Mouse (Mus musculus): Measurements from ENCODE around the gene Atp8a2. TPM values are rescaled to one million over a fixed set of nuclear protein-coding genes. Genes with fewer than 3 reads are reported as not detected.
"Not testable (repeated sequence)": the region's sequence is repeated elsewhere in the genome, so short reads cannot be mapped to it uniquely, and the experiment has no call there.

Atp8a2 gene
- polyA plus RNA-seq, 1 experiment, result 16.1 TPM

DNA sequence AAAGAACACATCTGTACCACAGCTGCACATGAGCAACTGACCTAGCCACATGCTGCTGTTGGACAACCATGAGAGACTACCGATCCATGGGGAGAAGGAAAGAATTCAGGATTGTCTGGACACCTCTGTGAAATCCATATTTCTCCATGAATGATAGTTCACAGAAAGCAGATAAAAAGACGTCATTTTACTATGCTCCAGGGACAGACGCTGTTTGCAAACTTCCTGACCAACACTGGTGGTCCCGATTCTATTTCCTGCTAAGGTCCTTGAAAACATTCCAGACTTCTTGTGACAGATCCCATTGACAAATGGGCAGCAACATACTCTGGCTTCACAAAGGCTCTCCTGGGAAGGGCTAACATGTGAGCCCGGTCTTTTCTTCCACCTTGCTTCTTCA, 331.0 kb downstream of the Atp8a2 start:
- no peak for DNase-seq (ENCODE audit: extremely low spot score in 1 of 2, low spot score in 1 of 2)

DNA sequence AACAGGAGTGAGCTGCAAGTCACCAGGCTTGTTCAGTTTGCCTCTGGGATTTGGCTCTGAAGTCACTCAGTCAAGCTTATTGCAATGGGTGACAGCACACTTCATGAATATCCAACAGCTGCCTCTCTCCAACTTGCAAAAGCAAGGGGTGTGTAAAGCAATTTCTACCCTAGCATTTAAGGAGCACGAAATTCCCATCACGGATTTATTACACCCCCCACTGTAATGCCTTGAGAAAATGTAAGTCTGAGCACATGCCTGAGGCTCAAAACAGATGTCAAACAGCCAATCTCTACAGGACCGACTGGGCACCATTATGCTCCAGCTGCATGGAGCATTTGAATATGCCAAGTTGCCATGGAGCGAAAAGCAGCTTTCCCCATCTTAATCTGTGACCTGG, 334.6 kb downstream of the Atp8a2 start:
- no peak for DNase-seq (ENCODE audit: extremely low spot score in 1 of 2, low spot score in 1 of 2)

DNA sequence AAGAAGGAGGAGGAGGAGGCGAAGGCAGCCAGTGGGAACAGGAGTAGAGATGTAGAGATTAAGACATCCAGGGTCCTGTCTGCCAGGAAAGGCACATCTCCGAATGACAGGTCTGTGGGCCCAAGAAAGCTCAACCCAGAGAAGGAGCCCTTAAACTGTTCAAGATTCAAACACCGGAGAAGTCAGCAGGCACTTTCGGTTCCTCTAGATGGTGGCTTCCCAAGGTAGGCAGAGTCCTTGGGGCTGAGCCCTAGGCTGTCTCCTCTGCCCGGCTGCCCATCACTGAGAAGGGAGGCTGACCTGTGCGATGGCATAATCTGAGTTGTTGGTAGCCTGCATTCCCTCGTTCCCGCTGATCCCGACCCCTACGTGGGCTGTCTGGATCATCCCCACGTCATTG, 337.1 kb downstream of the Atp8a2 start:
- no peak for DNase-seq (ENCODE audit: extremely low spot score in 1 of 2, low spot score in 1 of 2)

DNA sequence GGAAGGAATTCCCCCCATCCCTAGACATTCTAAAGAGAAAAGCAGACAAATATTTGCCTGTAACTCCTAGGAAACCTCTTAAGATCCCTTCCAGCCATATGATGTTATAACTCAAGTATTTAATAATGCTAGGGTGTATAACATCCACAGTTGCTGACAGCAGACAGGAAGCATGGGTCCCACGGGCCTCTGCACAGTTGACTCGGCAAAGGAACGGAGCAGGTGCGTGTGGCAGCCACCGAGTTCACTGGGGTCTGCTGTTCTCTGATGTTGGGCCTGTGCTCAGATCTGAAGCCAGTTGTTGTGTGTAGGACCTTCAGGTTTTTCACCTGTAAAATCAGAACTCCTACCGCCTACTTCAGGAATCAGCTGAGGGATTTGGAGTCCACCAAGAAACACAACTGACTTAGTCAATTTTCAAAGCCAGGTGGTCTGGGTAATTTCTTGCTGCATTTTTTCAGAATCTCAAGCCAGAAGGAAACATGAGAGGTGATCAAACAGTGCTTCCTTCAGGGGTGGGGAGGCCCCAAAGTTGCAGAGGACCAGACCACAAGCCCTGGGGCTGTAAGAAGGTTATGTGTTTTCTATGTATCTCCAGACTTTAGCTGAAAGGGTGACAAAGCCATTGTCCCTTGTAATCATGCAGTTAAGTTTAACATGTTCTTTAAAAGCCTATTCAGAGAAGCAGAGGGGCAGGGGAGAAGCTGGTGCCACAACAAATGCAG, 338.3 kb downstream of the Atp8a2 start:
- no peak for DNase-seq (ENCODE audit: extremely low spot score in 1 of 2, low spot score in 1 of 2)

DNA sequence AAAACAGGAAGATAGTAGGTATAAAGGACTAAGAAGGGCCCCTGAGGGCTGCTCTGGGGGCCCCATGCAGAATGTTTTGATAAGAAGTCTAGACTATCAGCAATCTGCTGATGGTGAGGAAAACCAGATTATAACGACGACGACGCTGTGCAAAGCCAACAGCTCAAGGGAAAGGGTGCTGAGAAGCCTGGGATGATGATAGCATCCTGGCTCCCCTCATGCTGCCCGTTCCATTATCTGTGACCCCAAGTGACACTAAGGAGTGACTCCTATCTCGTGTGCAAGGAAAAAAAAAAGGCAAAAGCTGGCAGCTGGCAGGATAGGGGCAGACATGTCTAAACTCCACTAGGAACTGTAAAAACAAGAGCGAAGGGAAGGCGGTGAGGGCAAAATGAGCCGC, 343.8 kb downstream of the Atp8a2 start:
- DNase-seq (ENCODE audit: extremely low spot score in 1 of 2, low spot score in 1 of 2), result no peak

DNA sequence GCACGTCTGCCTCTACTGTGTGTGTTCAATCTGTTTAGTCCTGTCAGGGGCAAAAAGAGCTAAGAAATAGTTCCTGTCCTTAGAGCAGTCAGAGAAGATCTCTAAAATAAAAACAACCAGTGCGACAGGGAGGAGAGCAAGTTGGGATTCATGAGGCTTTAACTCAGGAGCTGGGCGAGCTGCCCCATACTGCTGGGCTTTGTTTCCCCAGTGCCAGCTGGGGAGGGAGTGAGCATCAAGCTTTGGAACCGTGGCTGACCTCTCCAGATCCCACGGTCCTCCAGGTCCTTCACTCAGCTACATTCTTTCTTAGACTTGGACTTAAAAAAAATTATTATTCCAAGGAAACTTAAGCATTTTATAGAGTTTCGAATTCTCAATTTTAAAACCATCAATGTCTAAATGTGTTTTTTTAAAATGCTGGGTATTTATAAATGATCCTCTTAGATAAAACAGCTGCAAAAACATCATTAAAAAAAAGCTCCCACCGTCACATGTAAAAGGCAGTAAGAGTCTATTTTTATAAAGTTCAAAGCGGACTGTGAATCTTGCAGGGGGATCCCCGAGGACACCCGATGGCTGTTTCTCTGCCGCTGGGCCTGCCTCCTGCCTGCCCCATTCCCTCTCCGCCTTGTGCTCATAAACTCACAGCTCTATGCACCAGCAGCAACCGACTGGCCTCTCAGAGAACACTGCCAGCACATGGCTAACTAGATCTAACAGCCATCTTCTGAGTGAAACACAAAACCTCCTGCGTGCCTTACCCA, 350.2 kb downstream of the Atp8a2 start:
- no peak for DNase-seq (ENCODE audit: extremely low spot score in 1 of 2, low spot score in 1 of 2)

DNA sequence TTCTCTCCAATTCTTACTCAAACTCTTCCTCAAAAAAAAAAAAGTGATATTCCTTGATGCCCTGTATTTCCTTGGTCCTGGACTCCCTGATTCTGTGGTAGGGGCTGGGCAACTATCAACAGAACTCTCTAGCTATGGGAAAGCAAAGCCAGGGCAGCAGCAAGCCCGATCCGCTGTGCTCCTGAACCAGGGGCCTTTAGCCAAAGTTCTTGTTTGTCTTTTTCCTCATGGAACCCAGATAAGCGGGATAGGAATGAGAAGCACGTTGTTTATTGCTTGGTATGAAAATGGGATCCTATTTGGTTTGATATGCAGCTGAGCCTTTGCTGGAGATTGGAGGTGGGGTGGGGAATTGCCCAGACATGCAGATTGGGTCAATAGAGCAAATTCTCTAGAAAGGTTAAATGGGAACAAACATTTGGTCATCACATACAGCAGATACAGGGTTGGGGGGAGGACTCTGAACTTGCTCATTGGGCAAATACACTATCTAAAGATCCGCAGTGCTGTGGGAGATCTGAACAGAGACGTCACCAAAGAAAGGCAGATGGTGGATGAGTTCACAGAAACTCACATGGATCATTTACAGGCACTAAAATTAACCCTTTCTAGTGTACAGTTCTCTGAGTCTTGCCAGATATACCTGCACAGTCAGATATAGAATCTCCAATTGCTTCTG, 353.6 kb downstream of the Atp8a2 start:
- DNase-seq (ENCODE audit: extremely low spot score in 1 of 2, low spot score in 1 of 2), result no peak

DNA sequence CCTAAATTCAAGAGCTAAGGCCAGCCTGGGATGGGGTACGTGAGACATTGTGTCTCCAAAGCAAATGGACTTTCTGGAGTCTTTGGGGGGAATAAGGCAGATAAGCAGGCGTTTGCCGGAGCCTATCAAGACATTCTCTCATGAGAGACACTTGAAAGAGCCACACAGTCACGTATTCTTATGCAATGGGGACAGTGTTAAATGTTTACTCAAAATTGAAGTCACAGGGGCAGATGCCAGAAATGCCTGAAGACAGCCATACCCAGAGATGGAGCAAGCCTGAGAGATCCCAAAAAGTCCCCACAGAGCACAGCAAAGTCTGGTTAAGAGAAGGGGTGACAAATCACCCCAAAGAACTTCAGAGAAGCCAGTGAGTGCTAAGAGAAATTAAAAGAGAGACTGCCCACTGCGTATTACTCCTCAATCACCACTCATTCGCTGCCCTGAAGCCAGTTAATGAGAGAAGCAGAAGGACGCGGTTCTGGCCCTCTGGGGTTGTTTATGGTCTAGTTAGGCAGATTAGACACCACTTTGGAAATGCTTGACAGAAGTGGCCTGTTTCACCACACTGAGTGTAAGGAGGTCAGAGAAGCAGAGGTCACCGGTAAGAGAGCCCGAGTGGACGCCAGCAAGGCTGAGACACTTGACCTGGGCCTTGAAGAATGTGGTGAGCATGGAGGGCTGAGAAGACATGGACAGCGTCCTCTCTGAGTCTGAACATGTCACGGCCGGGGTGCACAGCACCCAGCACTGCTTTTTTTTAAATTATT, 356.8 kb downstream of the Atp8a2 start:
- no peak for DNase-seq (ENCODE audit: extremely low spot score in 1 of 2, low spot score in 1 of 2)

DNA sequence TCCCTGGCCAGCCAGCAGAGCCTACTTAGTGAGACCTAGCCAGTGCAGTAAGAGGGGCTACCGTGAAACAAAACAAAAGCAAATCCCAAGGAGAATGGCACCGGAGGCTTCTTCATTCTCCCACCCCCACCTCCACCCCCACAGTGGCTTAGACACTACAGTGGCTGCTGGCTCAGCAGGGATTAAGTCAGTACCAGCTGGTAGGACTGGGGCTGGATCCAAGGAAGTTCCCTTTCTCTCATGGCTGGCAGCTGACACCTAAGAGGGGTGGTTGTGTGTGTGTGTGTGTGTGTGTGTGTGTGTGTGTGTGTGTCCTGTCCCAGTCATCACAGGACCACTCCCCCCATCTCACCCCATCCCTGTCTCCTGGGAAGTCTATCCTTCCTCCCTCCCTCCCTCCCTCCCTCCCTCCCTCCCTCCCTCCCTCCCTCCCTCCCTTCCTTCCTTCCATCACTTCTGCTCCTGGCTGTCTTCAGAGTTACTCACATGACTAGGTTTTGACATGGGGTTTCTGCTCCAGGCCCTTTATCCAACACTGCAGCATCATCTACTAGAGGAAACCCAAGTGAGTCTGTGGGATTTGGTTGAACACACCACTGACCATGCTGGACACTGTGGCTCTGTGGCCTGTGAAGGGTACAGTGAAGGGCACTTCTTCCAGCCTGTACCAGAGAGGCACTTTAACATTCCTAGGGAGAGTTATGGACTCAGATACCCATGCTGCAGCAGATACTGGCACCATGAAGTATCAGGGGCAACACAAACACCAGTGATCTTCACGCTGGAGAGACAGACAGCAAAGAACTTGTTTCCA, 358.3 kb downstream of the Atp8a2 start:
- DNase-seq (ENCODE audit: extremely low spot score in 1 of 2, low spot score in 1 of 2), result not testable (repeated sequence)

DNA sequence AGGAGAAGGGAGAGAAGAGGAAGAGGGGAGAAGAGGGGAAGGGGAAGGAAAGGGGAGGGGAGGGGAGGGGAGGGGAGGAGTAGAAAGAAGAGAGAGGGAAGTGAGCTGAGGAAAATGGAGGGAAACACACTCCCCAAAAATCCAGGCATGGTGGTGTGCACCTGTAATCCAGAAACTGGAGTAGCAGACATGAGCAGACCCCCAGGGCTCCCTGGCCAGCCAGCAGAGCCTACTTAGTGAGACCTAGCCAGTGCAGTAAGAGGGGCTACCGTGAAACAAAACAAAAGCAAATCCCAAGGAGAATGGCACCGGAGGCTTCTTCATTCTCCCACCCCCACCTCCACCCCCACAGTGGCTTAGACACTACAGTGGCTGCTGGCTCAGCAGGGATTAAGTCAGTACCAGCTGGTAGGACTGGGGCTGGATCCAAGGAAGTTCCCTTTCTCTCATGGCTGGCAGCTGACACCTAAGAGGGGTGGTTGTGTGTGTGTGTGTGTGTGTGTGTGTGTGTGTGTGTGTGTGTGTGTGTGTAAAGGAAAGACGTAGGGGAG, 359.2 kb downstream of the Atp8a2 start:
- not testable (repeated sequence) for DNase-seq (ENCODE audit: extremely low spot score in 1 of 2, low spot score in 1 of 2)

DNA sequence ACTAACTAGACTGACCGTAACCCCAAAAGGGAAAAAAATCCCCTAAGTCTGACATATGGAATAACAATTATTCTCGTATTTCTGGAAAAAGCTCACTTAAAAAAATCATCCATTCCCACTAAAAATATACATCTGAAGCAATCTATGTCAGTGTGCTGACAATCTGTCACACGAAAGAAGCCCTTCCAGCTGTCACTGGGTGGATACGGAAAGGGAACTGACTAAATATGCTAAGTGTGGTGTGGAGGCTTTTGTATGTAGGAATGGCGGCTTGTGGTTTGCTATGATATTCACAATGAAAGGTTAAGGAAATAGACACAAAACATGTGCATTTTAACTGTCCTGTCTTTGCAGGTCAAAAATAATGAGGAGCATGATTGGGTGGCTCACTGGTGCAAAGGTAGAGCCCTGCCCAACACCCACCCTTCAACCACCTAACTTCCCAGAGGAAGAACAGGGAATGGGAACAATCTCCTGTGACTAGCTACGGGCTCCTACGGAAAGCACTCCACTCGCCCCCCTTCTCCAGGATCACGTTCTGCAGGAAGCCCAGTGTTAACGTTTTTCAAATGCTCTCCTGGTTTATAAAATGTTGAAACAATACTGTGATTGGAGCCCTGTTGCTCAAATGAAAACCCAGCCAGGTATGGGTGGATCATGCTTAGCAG, 360.0 kb downstream of the Atp8a2 start:
- DNase-seq (ENCODE audit: extremely low spot score in 1 of 2, low spot score in 1 of 2), result peak; percentile 14 to 60

DNA sequence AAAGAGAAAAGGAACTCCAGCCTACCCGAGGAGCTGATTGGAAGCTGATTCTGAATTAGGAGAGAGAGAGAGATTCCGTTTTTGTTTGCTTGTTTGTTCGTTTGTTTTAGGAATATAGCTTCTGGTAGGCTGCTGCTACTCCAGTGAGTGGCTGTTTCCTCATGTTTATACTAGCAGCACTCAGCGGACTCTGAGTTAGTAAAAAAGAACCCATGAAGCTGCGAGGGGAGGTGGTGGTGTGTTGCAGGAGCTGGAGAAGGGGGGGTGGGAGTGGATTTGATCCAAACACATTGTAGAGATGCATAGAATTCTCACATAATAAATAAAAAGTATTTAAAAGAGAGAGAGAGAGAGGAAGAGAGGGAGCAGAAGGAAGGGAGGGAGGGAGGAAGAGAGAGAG, 367.4 kb downstream of the Atp8a2 start:
- no peak for DNase-seq (ENCODE audit: extremely low spot score in 1 of 2, low spot score in 1 of 2)

DNA sequence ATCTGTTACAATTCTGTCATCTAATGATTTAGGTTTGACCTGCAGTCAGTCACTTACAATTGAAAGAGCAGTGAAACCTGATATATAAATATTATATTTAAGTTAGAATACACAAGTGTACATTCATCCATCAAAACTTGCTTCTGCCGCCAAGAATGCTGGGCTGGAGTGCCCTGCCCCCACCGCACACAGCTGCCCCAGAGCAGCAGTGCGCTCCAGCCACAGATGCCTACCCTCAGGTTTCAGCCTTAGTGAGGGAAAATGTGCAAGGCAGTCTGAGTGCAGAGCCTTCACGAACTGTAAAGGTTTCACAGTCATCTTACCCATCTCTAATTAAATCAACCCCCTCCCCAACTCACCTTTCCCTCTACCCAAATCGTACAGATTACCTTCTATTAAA, 369.6 kb downstream of the Atp8a2 start:
- no peak for DNase-seq (ENCODE audit: extremely low spot score in 1 of 2, low spot score in 1 of 2)

DNA sequence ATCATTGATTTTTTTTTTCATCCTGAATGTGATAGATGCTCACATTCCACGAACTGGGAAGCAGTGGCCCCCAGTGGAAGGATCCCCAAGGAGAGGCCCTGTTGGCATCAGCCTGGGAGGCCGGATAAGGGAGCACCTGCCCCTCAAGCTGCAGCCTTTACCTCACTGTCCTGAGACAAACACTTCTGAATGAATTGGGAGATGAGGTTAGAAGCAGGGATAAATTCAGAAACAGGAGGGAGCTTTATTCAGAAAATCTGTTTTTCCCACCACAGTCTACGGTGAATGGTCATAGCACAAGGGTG, 376.9 kb downstream of the Atp8a2 start:
- no peak for DNase-seq (ENCODE audit: extremely low spot score in 1 of 2, low spot score in 1 of 2)

DNA sequence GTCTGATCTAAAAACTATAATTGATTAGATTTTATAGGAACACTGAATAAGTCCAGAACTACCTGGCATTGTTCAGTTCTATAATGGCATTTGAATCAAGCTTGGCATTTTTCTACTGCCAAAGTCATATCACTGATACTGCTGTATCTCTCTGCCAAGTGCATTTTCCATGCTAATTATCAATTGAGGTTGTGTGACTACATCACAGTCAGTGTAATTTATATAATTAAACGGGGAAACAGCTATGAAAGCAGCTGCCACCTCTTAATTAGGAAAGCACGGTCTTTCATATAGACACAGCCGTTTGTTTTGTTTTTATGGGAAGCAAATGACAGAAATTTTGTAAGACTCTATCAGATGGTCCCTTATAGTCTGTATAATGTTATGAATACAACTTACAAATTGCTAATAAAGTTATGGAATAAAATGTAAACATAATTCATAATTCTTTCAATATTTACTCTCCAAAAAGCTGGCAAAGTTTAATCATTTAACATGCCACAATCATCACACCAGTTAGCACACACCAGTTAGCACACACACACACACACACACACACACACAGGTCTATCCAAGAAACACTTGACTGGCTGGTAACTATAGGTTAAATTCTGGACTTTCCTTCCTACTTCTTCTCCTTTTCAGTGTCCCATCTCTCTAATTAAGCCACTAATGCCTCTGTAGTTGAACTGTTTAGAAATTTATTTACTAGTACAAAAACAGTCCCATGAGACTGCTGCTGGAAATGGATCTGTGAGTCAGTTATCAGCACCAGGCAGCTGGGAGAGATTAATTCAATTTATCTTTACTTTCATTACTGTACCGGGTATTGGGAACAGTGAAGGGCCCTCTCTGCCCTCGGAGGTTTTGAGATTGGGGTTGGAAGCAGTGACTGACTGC, 377.5 kb downstream of the Atp8a2 start:
- DNase-seq (ENCODE audit: extremely low spot score in 1 of 2, low spot score in 1 of 2), result no peak

DNA sequence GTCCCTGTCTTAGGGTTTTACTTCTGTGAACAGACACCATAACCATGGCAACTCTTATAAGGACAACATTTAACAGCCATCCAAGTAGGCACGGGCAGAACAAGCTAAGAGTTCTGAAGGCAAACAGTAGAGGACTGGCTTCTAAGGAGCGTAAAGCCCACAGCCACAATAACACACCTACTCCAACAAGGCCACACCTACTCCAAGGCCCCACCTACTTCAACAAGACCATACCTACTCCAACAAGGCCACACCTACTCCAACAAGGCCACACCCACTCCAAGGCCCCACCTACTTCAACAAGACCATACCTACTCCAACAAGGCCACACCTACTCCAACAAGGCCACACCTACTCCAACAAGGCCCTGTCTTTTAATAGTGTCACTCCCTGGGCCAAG, 386.7 kb downstream of the Atp8a2 start:
- not testable (repeated sequence) for DNase-seq (ENCODE audit: extremely low spot score in 1 of 2, low spot score in 1 of 2)

DNA sequence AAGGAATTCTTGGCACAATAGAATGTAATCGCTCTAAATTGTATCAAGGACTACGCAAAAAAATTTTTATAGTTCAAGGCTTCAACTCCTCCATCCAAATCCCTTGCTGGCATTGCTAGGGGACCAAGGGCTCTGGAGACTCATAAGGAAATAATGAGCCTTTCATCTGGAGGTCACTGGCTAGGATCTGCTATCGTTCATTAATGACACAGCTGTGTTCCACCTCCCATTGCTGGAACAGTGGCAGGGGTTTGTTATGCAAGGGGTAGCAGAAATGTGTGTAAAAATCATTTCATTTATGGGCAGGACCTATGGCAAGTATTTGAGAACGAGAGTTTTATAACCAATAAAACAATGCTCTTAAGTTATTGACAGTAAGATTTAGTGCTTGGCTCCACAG, 387.2 kb downstream of the Atp8a2 start:
- DNase-seq (ENCODE audit: extremely low spot score in 1 of 2, low spot score in 1 of 2), result no peak

DNA sequence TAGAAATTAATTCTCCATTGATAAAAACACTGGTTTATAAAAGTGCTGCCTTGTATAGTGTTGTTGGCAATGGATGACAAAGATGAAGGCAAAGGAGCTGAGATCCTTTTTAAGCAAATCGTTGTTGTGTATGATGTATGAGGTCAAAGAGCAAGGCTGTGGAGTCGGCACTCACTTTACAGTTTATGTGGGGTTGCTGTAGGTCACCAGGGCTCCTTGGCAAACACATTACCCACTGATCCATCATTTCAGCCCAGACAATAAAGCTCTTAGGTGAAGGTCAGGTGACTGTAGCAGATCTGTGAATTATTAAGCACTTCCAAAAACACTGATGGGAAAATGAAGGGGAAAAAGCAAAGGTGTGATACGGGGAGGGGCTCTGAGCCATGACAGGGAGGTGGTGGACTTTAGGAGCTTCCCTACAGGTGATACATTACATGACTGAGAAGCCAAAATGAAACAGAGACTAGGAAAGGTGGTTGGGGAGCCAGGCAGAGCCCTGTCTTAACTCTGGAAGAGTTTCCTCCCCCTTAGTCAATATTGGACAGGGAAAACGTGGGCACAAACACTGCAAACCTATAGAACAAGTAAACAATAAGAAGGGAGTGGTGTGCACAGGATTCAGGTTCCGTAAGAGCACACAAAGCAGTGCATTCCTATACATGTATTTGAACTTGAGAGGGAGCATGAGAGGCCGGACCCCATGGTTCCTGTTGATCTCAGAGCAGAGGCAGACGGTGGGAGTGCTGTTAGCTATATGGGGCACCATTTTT, 389.3 kb downstream of the Atp8a2 start:
- DNase-seq (ENCODE audit: extremely low spot score in 1 of 2, low spot score in 1 of 2), result no peak
